Mouse (Mus musculus) thymus, postnatal 14 days (tissue): ENCODE data around the gene Ccl5.
A peak's percentile ranks its signal among the peaks of the same experiment; 100 is the strongest.
"Not testable (repeated sequence)": the region's sequence is repeated elsewhere in the genome, so short reads cannot be mapped to it uniquely, and the experiment has no call there.

ENCODE experiments used
- DNase-seq: peaks from one replicate; pipeline ENCODE4 v3.0.0; 2021

Gene Ccl5

GRCm38 (mm10) chr11:83530360-83530759 lies at the start of gene Ccl5:
Ccl5 (minus strand) TSS chr11:83530518.
- no peak for DNase-seq

GRCm38 (mm10) chr11:83578999-83579398 lies 48.7 kb upstream of the Ccl5 start:
- DNase-seq: no peak

- DNase-seq: no peak
Observed at GRCm38 (mm10) chr11:83578186-83578760, 48.0 kb upstream of the Ccl5 start, which contains the start of gene Ccl9. Ccl9 (minus strand) TSS chr11:83578636.

GRCm38 (mm10) chr11:83576927-83577555 lies 46.7 kb upstream of the Ccl5 start:
- DNase-seq: no peak

GRCm38 (mm10) chr11:83572834-83573233 lies 42.5 kb upstream of the Ccl5 start:
- no peak for DNase-seq

GRCm38 (mm10) chr11:83572223-83572622 lies 41.9 kb upstream of the Ccl5 start:
- no peak for DNase-seq

- DNase-seq: no peak
Observed at GRCm38 (mm10) chr11:83570189-83570588, 39.9 kb upstream of the Ccl5 start.

GRCm38 (mm10) chr11:83569249-83569648 lies 38.9 kb upstream of the Ccl5 start:
- DNase-seq: no peak

- DNase-seq: no peak
Observed at GRCm38 (mm10) chr11:83568786-83569185, 38.5 kb upstream of the Ccl5 start.

- DNase-seq: no peak
Observed at GRCm38 (mm10) chr11:83568061-83568460, 37.7 kb upstream of the Ccl5 start.

- no peak for DNase-seq
Observed at GRCm38 (mm10) chr11:83567311-83567710, 37.0 kb upstream of the Ccl5 start.

GRCm38 (mm10) chr11:83566617-83567016 lies 36.3 kb upstream of the Ccl5 start:
- no peak for DNase-seq

GRCm38 (mm10) chr11:83563754-83564153 lies 33.4 kb upstream of the Ccl5 start:
- DNase-seq: no peak

- DNase-seq: no peak
Observed at GRCm38 (mm10) chr11:83562311-83562887, 32.1 kb upstream of the Ccl5 start.

GRCm38 (mm10) chr11:83560405-83560804 lies 30.1 kb upstream of the Ccl5 start:
- DNase-seq: no peak

- DNase-seq: no peak
Observed at GRCm38 (mm10) chr11:83557074-83557473, 26.8 kb upstream of the Ccl5 start.

- DNase-seq: no peak
Observed at GRCm38 (mm10) chr11:83556085-83556781, 25.9 kb upstream of the Ccl5 start.

- no peak for DNase-seq
Observed at GRCm38 (mm10) chr11:83551668-83552067, 21.4 kb upstream of the Ccl5 start.

- not testable (repeated sequence) for DNase-seq
Observed at GRCm38 (mm10) chr11:83551037-83551436, 20.7 kb upstream of the Ccl5 start.

GRCm38 (mm10) chr11:83550186-83550632 lies 19.9 kb upstream of the Ccl5 start:
- peak; percentile 5 for DNase-seq

GRCm38 (mm10) chr11:83544214-83544613 lies 13.9 kb upstream of the Ccl5 start:
- no peak for DNase-seq

- DNase-seq: no peak
Observed at GRCm38 (mm10) chr11:83541415-83541814, 11.1 kb upstream of the Ccl5 start.

GRCm38 (mm10) chr11:83540931-83541330 lies 10.6 kb upstream of the Ccl5 start:
- DNase-seq: no peak
